Mouse (Mus musculus) spleen, embryonic (tissue): ENCODE measurements around the gene Lce3e.

Experiments
- CTCF ChIA-PET: fragments of 350-600 bp; sonication (Branson Sonifier 250); formaldehyde crosslinking; loops from one replicate; lab custom pipeline; 2022; lab: Charles Lee

Gene Lce3e

GRCm38 (mm10) chr3:92966761-92967160 is at the start of gene Lce3e:
Lce3e (plus strand) TSS chr3:92967061.
- CTCF ChIA-PET = no interaction called here

GRCm38 (mm10) chr3:92920364-92920763 is 46.5 kb upstream of the Lce3e start:
- CTCF ChIA-PET = no interaction called here

- CTCF ChIA-PET = no interaction called here
These were observed 40.7 kb upstream of the Lce3e start, which contains the start of gene Lce3a for GRCm38 (mm10) chr3:92926130-92926529. Lce3a (minus strand) TSS chr3:92926230.

GRCm38 (mm10) chr3:92932679-92933078 is 34.2 kb upstream of the Lce3e start, which contains the start of gene Lce3b:
Lce3b (plus strand) TSS chr3:92932979.
- CTCF ChIA-PET = no interaction called here

- CTCF ChIA-PET = no interaction called here
These were observed 22.7 kb upstream of the Lce3e start, which contains the start of gene Lce3c for GRCm38 (mm10) chr3:92944186-92944585. Lce3c (plus strand) TSS chr3:92944486.

- CTCF ChIA-PET = no interaction called here
These were observed 9.8 kb upstream of the Lce3e start, which contains the start of gene Lce3d for GRCm38 (mm10) chr3:92957090-92957489. Lce3d (plus strand) TSS chr3:92957390.

- CTCF ChIA-PET = no interaction called here
These were observed 11.6 kb downstream of the Lce3e start for GRCm38 (mm10) chr3:92978484-92978883.

- CTCF ChIA-PET = no interaction called here
These were observed 25.1 kb downstream of the Lce3e start, which contains the start of gene Lce3f for GRCm38 (mm10) chr3:92991926-92992325. Lce3f (plus strand) TSS chr3:92992226.

GRCm38 (mm10) chr3:92998691-92999090 is 31.8 kb downstream of the Lce3e start:
- CTCF ChIA-PET = no interaction called here

GRCm38 (mm10) chr3:93000621-93001020 is 33.8 kb downstream of the Lce3e start:
- CTCF ChIA-PET = interaction anchor here (0.6 kb wide), 1 partner anchor 13 kb away, joined by 4 read pairs; no protein-coding TSS in a partner anchor

- CTCF ChIA-PET = no interaction called here
These were observed 36.0 kb downstream of the Lce3e start for GRCm38 (mm10) chr3:93002843-93003242.

GRCm38 (mm10) chr3:93014378-93014801 is 47.5 kb downstream of the Lce3e start:
- CTCF ChIA-PET = no interaction called here

GRCm38 (mm10) chr3:93014871-93015270 is 48.0 kb downstream of the Lce3e start:
- CTCF ChIA-PET = no interaction called here

GRCm38 (mm10) chr3:93015460-93016104 is 48.7 kb downstream of the Lce3e start, which contains the start of gene Crct1:
Crct1 (minus strand) TSS chr3:93015687.
- CTCF ChIA-PET = no interaction called here
